20 mouse cellular contexts compared by ENCODE assay signal in the genomic region with DNA sequence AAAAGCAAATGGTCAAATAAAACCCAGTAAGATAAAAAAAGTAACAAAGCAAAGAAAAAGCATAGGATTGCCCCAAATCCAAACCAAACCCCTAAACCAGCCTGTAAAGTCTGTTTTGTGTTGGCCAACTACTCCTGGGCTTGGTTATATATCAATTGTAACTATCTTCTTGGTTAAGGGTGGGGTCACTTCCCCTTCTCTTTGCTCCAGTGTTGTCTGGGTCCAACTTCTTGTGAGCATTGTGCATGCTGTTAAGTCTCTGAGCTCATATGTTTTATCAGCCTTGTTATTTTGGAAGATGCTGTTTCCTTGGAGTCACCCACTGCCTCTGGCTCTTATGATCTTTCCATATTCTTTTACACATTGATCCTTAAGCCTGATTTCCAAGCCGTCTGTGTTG.
"Had no signal": no experiment of that assay in that cellular context is flagged by ENCODE, and none has a peak within 500 bp of the region (broad histone marks: within the 10 kb centered on the region; RNA-seq: fewer than 3 reads in every experiment).

No protein-coding gene starts in this region.

- H3K9ac ChIP-seq: limb, embryonic 13.5 days; liver, embryonic 15.5 days; lung, embryonic 14.5 days; neural tube, embryonic 13.5 days; stomach, embryonic 15.5 days had no signal

- H3K27me3 ChIP-seq: limb, embryonic 13.5 days; liver, embryonic 15.5 days; neural tube, embryonic 13.5 days; stomach, embryonic 15.5 days had no signal

- DNase-seq: kidney, adult 11 months; kidney, adult 9 months; kidney, postnatal 4 days; left cerebral cortex, postnatal 4 days; lung, embryonic 14.5 days; lung, postnatal 10 days; midbrain, embryonic 14.5 days; retina, postnatal 1 day; right cerebral cortex, postnatal 4 days; spleen, adult 18-20 months; thymus, postnatal 36 days had no signal

- H3K4me1 ChIP-seq: limb, embryonic 13.5 days; midbrain, embryonic 10.5 days; neural tube, embryonic 13.5 days had no signal

- H3K4me3 ChIP-seq: layer of hippocampus, adult 2 months; limb, embryonic 13.5 days; liver, embryonic 15.5 days; midbrain, embryonic 10.5 days; neural tube, embryonic 13.5 days; stomach, embryonic 15.5 days had no signal

- H3K4me2 ChIP-seq: limb, embryonic 13.5 days; liver, embryonic 11.5 days; liver, embryonic 15.5 days; lung, embryonic 14.5 days; neural tube, embryonic 13.5 days; stomach, embryonic 15.5 days had no signal

- H3K36me3 ChIP-seq: limb, embryonic 13.5 days; liver, embryonic 15.5 days; midbrain, embryonic 10.5 days; neural tube, embryonic 13.5 days; stomach, embryonic 15.5 days had no signal

- H3K9me3 ChIP-seq: limb, embryonic 13.5 days; liver, embryonic 15.5 days; midbrain, embryonic 10.5 days; neural tube, embryonic 13.5 days; stomach, embryonic 15.5 days had no signal

- H3K27ac ChIP-seq: kidney, postnatal 0 days; layer of hippocampus, adult 2 months; limb, embryonic 13.5 days; liver, embryonic 15.5 days; macrophage; midbrain, embryonic 10.5 days; neural tube, embryonic 13.5 days; stomach, embryonic 15.5 days had no signal
